Mouse (Mus musculus) olfactory bulb, adult 2 months (tissue): ENCODE results near the gene Itprip.

Experiments used
- CTCF ChIP-seq: fragments of 200-500 bp; IDR thresholded peaks from 2 replicates; pipeline ENCODE4 v1.5.1; 2012; ENCODE audit warnings: low read depth, mild to moderate bottlenecking, low read length, moderate library complexity; ENCODE audit not compliant: insufficient read depth
- POLR2A ChIP-seq: fragments of 200-500 bp; IDR thresholded peaks from 2 replicates; pipeline ENCODE4 v1.6.1; 2012; ENCODE audit warnings: mild to moderate bottlenecking, low read depth, low read length, moderate library complexity; ENCODE audit not compliant: insufficient read depth

- TF ChIP-seq CTCF = no peak
- TF ChIP-seq POLR2A = no peak
These were observed 3.8 kb downstream of the Itprip start for GRCm38 (mm10) chr19:47915251-47915650.
